7 mouse cellular contexts compared by ENCODE assay signal in the genomic region with DNA sequence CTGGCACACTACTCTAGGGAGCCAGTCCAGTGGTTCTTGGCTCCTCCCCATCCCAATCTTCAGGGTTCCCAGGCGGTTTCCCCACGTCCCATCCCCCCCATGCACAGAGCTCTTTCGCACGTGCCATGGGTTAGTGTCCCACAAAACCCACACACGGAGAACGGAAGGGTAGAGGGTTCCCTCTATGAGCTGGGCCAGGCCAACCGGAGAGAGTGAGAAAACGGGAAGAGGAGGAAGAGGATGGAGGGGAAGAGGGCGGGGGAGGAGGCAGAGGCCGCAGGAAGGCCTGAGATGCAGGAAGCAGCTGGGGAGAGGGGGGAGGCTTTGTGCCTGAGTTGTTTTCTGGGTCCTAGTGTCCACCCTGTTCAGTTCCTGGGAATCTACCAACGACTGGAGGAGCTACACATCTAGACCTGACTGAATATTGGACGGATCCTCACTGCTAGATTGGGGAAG. TPM values are rescaled to one million over a fixed set of nuclear protein-coding genes. Genes with fewer than 3 reads are reported as not detected.
DNase-seq lines count a peak whose midpoint lies in the region; ATAC-seq lines count a peak whose summit lies in the region.

No protein-coding gene starts in this region.

- intact Hi-C loops in left cerebral cortex, postnatal 14 days (cut with DNase I), result no loop called here

- ATAC-seq in megakaryocyte progenitor cell, adult 5-6 weeks (replicated peaks; ENCODE audit: poor library complexity), result peak; percentile 70

- DNase-seq in adrenal gland, adult 2 months, result peak; percentile 90
- peak; percentile 93 for DNase-seq in embryo, embryonic 10 days (ENCODE audit: low spot score)
- peak; percentile 64 for DNase-seq in gastrocnemius, postnatal 10 days
- peak; percentile 90 for DNase-seq in induced T-regulatory cell, adult 2 months (ENCODE audit: low read depth)
- DNase-seq in left cerebral cortex, postnatal 14 days (ENCODE audit: low spot score in 2 of 2), result peak; percentile 85 to 92
- peak; percentile 80 for DNase-seq in right cerebral cortex, postnatal 25 days

RNA-seq across cellular contexts. Expression of a gene that starts 1.2 kb away (rescaled TPM):
- total RNA-seq in adrenal gland, adult 2 months (2021), result 100 to 1,000 TPM; 101 to 148 TPM
- polyA plus RNA-seq in adrenal gland, adult 2 months (2012; rRNA removed), result 61.6 and 64.6 TPM in 2 replicates
- total RNA-seq in gastrocnemius, postnatal 10 days (2021), result 10 to 100 TPM; 46.8 to 54.9 TPM
- 100 to 1,000 TPM; 505 to 506 TPM for total RNA-seq in left cerebral cortex, postnatal 14 days (2021)
- 43.9 and 46.6 TPM in 2 replicates for total RNA-seq in megakaryocyte progenitor cell, adult 5-6 weeks (2015)
- 81.9 and 107 TPM in 2 replicates for total RNA-seq in megakaryocyte progenitor cell, adult 5-6 weeks (2017)

RNA-seq across cellular contexts. Expression of a gene that starts 13.5 kb away (rescaled TPM):
- not detected for total RNA-seq in adrenal gland, adult 2 months (2021)
- 0.79 and 0.95 TPM in 2 replicates for polyA plus RNA-seq in adrenal gland, adult 2 months (2012; rRNA removed)
- 100 to 1,000 TPM; 185 to 194 TPM for total RNA-seq in gastrocnemius, postnatal 10 days (2021)
- total RNA-seq in left cerebral cortex, postnatal 14 days (2021), result under 1 TPM; 0.55 to 0.68 TPM
- not detected in 2 replicates for total RNA-seq in megakaryocyte progenitor cell, adult 5-6 weeks (2015)
- total RNA-seq in megakaryocyte progenitor cell, adult 5-6 weeks (2017), result not detected in 2 replicates

RNA-seq across cellular contexts. Expression of a gene that starts 20.1 kb away (rescaled TPM):
- 1 to 10 TPM; 2.5 to 4.5 TPM for total RNA-seq in adrenal gland, adult 2 months (2021)
- 12.9 and 13.5 TPM in 2 replicates for polyA plus RNA-seq in adrenal gland, adult 2 months (2012; rRNA removed)
- 1 to 10 TPM; 3.5 to 6.1 TPM for total RNA-seq in gastrocnemius, postnatal 10 days (2021)
- total RNA-seq in left cerebral cortex, postnatal 14 days (2021), result 10 to 100 TPM; 48.5 to 52.2 TPM
- total RNA-seq in megakaryocyte progenitor cell, adult 5-6 weeks (2015), result 2.3 and 6.1 TPM in 2 replicates
- total RNA-seq in megakaryocyte progenitor cell, adult 5-6 weeks (2017), result 0.92 and 2.6 TPM in 2 replicates

RNA-seq across cellular contexts. Expression of a gene that starts 22.2 kb away (rescaled TPM):
- total RNA-seq in adrenal gland, adult 2 months (2021), result not detected
- not detected in 2 replicates for polyA plus RNA-seq in adrenal gland, adult 2 months (2012; rRNA removed)
- not detected for total RNA-seq in gastrocnemius, postnatal 10 days (2021)
- not detected for total RNA-seq in left cerebral cortex, postnatal 14 days (2021)
- not detected in 2 replicates for total RNA-seq in megakaryocyte progenitor cell, adult 5-6 weeks (2015)
- total RNA-seq in megakaryocyte progenitor cell, adult 5-6 weeks (2017), result not detected in 2 replicates

RNA-seq across cellular contexts. Expression of a gene that starts 51.6 kb away (rescaled TPM):
- total RNA-seq in adrenal gland, adult 2 months (2021), result 100 to 1,000 TPM in 1 of 2 experiments, 10 to 100 TPM in 1; 92.9 to 112 TPM
- 114 and 118 TPM in 2 replicates for polyA plus RNA-seq in adrenal gland, adult 2 months (2012; rRNA removed)
- 100 to 1,000 TPM; 345 to 347 TPM for total RNA-seq in gastrocnemius, postnatal 10 days (2021)
- total RNA-seq in left cerebral cortex, postnatal 14 days (2021), result 10 to 100 TPM; 69.2 to 75.4 TPM
- 4.2 and 4.8 TPM in 2 replicates for total RNA-seq in megakaryocyte progenitor cell, adult 5-6 weeks (2015)
- total RNA-seq in megakaryocyte progenitor cell, adult 5-6 weeks (2017), result 0.71 and 1.4 TPM in 2 replicates

Comparison
In these comparisons a context has a peak if more than half of its experiments do, and no peak if none do; other contexts are left out.
1. Peak in every context shown above with its lines: DNase-seq and ATAC-seq.
2. RNA of a gene that starts 13.5 kb away (total RNA-seq): 185 to 194 TPM in gastrocnemius, postnatal 10 days; 0.55 to 0.68 TPM in left cerebral cortex, postnatal 14 days, not detected in adrenal gland, adult 2 months and not detected in megakaryocyte progenitor cell, adult 5-6 weeks; every median in the first group is over 100 times any median in the second.
3. RNA of a gene that starts 20.1 kb away (total RNA-seq): 48.5 to 52.2 TPM in left cerebral cortex, postnatal 14 days; 3.5 to 6.1 TPM in gastrocnemius, postnatal 10 days, 0.92 to 6.1 TPM in megakaryocyte progenitor cell, adult 5-6 weeks and 2.5 to 4.5 TPM in adrenal gland, adult 2 months; every median in the first group is over 4 times any median in the second.